Comparison of ENCODE assay signal across 8 mouse cellular contexts in the genomic region with DNA sequence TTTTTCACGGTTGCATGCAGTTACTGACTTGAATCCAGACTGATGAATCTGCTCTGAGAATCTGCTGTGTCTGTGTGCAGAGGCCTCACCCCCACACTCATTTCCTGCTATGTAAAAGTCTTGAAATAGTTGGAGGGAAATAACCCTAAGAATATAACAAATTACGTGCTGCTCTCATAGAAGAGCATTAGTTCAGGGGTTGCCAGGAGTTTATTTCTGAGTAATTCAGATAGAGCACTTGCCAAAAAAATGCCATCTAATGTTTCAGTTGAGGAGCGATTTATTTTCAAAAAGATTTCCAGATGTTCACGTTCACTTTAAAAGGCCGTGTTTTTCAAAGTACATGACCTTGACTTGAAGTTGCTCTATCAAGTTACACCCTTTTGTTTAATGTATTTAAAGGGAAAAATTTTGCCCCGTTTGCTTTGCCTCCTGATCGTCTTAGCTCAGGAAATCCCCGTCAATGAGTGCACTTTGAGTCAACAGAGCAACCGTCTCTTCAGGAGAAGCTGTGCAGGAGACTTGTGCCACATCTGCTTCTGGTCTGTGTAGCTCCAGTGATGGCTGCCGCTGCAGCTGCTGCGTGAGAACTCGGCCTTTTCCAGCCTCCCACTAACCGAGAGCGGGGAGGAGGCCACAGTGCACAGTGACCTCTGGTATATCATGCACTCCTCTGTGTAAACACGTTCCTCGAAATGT. TPM values are rescaled to one million over a fixed set of nuclear protein-coding genes. Genes with fewer than 3 reads are reported as not detected.
DNase-seq lines count a peak whose midpoint lies in the region; ATAC-seq lines count a peak whose summit lies in the region.

No protein-coding gene starts in this region.

- H3K4me3 ChIP-seq in intestine, embryonic 15.5 days (replicated peaks) = no peak overlapping the region

- H3K27me3 ChIP-seq in intestine, embryonic 15.5 days (replicated peaks) = no peaks in the 10 kb centered on the region

- DNase-seq in ovary, adult 18-20 months (ENCODE audit: low spot score) = peak; percentile 5
- no peak for DNase-seq in ovary, postnatal 10 days (ENCODE audit: low spot score)
- peak; percentile 78 for DNase-seq in embryo, embryonic 11 days
- no peak for DNase-seq in layer of hippocampus, adult 8-10 months (ENCODE audit: low spot score in 2 of 2)
- no peak for DNase-seq in right cerebral cortex, postnatal 25 days

- H3K4me2 ChIP-seq in intestine, embryonic 15.5 days (replicated peaks) = peak overlapping the region; percentile 26

- H3K36me3 ChIP-seq in intestine, embryonic 15.5 days = no peaks in the 10 kb centered on the region

- no peak overlapping the region for H3K9ac ChIP-seq in intestine, embryonic 15.5 days

- peak; percentile 97 for ATAC-seq in intestine, embryonic 15.5 days
- peak; percentile 37; the same call in 1 of the 2 replicates for ATAC-seq in megakaryocyte progenitor cell, adult 5-6 weeks (replicated peaks; ENCODE audit: poor library complexity)
- no peak for ATAC-seq in megakaryocyte-erythroid progenitor cell, adult 5-6 weeks (replicated peaks; ENCODE audit: low FRiP score, low TSS enrichment, poor library complexity, severe bottlenecking)

- peaks cover 3% of the 10 kb centered on the region; the same call in 1 of the 2 replicates for H3K4me1 ChIP-seq in intestine, embryonic 15.5 days (replicated peaks)

- peak overlapping the region; percentile 81 for H3K27ac ChIP-seq in intestine, embryonic 15.5 days

- no peaks in the 10 kb centered on the region for H3K9me3 ChIP-seq in intestine, embryonic 15.5 days

- WGBS in intestine, embryonic 15.5 days = 14% methylated on average over 16 of the region's 16 CpGs

RNA-seq across cellular contexts. Expression of a gene that starts 50.9 kb away (rescaled TPM):
- 36.8 and 39.1 TPM in 2 replicates for polyA plus RNA-seq in intestine, embryonic 15.5 days (2015; fragmentation: Nextera tagmentation; extraction: Ambion mirVana)
- total RNA-seq in megakaryocyte progenitor cell, adult 5-6 weeks (2015) = 21.6 and 28.1 TPM in 2 replicates
- total RNA-seq in megakaryocyte progenitor cell, adult 5-6 weeks (2017) = 14.5 and 29.4 TPM in 2 replicates
- 10 to 100 TPM in 2 of 4 experiments, 1 to 10 TPM in 2; 8.2 to 13.9 (median 10.1) TPM for total RNA-seq in layer of hippocampus, adult 8-10 months (2022)
- 23.5 and 41.1 TPM in 2 replicates for total RNA-seq in megakaryocyte-erythroid progenitor cell, adult 5-6 weeks (2014; fragmentation: Nextera tagmentation)
- total RNA-seq in megakaryocyte-erythroid progenitor cell, adult 5-6 weeks (2017) = 13.9 and 19.4 TPM in 2 replicates

Comparison
In these comparisons a context has a peak if more than half of its experiments do, and no peak if none do; other contexts are left out.
1. DNase-seq: peak in ovary, adult 18-20 months (single experiment) and embryo, embryonic 11 days (single experiment); none in ovary, postnatal 10 days (single experiment), layer of hippocampus, adult 8-10 months (0 of 2) and right cerebral cortex, postnatal 25 days (single experiment).